Mouse (Mus musculus): ENCODE results near the gene Tsen15.
"Not testable (repeated sequence)": the region's sequence is repeated elsewhere in the genome, so short reads cannot be mapped to it uniquely, and the experiment has no call there.

Tsen15 gene

DNA sequence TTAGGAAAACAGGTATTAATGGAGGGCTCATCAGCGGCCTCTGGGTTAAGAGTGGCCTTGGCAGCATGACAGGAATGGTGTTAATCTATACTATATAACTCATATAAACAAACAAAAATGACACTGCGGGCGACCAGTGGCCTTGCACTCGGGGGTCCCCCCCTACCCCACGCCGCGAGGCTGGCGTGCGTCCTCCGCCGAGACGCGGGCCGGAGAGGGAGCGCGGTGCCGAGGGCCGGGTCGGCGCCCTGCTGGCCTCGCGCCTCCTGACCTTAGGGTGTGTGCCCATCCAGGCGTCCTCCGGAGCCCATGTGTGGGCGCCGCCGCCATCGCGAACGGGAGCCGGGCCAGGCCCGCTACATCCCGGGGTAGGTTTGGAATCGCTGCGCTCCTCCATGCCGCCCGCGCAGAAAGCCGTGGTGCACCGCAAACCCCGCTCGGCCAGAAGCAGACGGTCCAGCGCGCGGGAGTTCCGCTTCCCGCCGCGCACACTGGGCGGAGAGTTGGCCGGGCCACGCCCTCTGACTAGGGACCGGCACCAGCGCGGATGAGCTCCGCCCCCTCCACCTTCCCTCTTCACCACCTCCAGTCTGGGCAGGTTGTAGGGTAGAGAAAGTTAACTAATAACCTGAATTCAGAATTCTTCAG is at the start of gene Tsen15:
Gene Tsen15 (minus strand): TSS at position 501 of the 648 bp plus-strand sequence.
- peak; percentile 85 for DNase-seq

DNA sequence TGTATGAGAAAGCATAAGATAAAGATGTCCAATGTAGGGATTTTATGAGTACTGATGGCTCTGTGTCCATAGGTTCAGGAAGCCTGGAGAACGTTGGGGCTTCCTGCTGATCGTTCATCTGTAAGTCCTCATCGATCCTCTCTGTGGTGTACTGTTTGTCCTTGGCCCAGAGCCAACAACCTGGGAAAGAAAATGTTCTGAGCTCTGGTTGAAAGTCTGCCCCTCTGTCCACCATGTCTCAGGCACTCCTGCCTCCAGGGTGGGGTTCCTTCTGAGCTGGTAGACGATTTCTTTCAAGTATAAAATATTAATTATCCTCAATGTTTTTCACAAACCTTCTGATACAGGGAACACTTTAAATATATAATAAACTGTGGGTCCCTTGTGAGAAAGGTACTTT is 47.7 kb upstream of the Tsen15 start:
- DNase-seq, result no peak

DNA sequence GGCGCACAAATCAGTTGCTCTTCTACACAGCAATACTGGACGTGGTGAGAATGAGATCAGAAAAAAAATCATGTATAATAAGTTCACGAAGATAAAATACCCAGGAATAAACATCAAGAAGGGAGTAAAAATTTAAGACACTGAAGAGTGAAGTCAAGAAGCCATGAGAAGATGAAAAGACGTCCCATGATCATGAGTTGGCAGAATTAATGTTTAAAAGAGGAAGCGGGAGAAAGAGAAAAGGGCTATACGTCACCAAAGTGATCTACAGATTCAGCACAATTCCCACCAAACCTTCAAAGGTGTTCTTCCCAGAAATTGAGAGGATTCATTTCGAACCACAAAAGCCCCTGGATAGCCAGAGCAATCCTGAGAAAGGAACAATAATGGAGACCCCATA is 43.3 kb upstream of the Tsen15 start:
- DNase-seq, result no peak

DNA sequence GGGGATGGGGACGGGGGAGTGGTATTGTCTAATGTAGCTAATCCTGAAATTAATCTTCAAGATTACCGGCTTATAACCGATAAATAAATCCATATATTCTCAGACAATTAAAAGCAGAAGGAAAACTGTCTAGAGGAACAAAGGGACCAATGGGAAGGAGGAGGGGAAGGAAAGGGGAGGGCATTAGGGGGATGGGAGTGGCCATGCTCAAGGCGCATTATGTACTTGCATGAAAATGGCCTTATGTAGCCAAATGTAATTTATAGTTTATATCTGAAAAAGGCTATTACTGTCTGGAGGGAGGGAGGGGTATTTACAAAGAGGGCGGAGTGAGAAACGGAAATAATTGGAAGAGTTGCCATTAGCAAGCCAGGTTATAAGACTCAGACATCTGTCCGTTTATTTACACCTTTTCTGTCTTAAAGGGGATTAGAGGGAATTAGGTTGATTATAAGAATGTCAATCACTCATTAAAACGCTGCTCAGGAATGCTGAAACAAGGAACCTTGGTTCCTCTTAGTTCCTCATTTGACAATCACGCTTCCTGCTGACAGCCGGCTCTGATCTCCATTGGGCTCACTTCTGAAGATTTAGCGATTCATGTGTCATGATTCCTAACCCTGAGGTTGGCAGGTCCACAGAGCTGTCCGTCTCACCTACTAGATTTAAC is 41.6 kb upstream of the Tsen15 start:
- DNase-seq, result no peak

DNA sequence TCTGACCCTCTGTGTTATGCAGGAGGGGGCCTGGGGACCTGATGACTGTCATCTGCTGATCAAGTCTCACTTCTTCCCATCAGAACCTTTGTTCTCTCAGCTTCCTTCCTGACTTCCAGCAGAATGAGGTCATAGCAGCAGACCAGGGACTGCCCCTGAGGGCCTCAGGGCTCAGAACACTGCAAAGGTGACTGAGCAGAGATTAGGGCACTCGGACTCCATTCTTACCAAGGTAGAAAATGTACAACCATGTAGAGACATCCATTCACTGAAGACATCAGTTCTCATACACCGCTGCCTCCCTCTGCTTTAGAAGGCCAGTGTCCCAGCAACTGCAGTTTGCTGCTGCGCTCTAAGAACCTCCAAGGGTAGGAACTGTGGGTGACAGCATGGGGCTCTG is 36.6 kb upstream of the Tsen15 start:
- DNase-seq, result no peak

DNA sequence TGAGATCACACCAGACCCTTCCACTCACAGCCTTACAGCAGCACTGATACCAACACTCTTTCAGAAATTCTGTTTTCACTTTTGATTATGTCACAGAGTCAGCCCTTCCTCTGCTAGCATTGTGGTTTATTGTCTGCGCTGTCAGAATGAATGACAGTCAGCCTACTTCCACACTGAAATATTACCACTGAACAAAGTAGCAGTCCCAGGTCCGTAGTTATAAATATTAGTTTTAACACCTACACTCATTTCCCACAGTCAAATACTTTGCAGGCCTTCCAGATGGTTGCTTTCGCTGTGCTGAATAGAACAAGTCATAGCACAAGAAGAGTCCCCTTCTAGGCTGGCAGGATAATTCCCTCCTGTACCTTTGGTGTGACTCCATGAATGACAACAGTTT is 35.8 kb upstream of the Tsen15 start:
- DNase-seq, result no peak

DNA sequence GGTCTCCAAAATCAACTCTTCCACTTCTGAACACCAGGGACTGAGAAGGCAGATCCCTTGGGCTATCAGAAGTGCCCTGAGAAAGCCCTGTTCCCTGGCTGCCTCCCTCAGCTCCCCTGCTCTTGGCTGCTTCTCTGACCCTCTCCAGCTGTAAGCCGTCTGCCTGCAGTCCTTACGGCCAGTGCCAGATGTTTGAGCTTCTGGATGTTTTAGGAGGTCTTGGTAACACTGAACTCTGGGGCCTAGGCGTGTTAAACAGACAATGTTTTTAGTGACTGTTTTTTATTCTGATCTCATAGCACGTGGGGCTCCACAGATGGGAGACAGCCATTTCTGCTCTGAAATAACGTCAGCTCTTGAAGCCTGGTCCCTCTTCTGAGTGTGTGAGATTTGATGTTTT is 31.1 kb upstream of the Tsen15 start:
- DNase-seq, result no peak

DNA sequence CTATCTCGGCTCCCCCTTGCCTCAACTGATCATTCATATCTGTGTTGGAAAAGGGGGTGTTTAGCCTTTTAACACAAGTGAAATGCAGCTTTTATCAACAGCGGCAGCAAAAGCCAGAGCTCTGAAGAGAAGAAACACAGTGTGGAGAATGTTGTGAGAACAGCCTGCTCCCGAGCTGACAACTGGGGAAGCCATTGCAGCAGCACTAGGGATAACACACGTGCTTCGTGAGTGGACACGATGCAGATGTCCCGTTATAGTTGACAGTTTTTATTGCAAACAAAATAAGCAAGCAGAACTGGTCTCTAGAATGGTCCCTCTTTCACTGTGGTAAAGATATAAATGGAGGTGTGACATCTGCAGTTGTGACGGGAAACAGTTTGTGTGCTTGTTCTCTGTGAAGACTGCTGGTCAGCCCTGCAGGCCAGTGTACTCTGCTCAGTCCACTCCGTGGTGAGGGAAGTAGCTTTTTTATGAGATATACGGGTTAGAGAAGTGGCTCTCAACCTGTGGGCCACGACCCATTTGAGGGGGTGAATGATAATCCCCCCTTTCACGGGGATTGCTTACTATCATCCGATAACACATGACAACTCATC is 29.9 kb upstream of the Tsen15 start:
- DNase-seq, result no peak

DNA sequence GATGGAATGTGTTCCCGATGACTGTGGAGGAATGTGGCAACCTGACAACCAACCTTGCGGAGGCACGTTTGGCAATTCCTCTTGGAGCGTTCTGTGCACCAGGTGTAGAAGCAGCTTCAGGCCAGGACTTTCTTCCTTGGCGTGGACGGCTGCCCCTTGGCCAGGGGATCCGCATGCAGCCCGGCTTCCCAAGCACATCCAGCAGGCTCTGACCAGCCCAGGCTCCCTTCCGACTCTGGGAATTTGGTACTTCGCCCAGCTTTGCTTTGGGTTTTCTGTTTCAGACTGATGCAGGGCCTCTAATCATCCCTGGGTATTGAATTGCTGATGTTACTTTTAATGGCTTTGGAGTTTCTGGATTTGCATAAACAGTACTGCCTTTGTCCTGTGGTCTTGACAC is 28.0 kb upstream of the Tsen15 start:
- no peak for DNase-seq

DNA sequence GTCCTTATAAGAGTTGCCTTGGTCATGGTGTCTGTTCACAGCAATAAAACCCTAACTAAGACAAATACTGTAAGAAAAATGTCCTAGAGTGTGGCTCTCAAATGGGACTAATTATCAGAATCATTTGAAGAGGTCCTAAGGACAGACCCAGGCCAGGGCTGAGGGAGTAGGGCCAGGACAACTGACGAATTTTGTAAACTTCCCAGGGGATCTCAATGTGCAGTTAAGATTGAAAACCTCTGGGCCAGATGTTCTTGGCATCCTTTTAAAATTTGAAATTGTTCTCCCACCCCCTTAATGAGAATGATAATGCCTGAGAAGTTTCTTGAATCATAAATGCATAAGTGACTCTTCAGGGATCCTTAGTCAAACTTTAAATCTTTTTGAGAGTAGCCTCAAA is 27.5 kb upstream of the Tsen15 start:
- no peak for DNase-seq

DNA sequence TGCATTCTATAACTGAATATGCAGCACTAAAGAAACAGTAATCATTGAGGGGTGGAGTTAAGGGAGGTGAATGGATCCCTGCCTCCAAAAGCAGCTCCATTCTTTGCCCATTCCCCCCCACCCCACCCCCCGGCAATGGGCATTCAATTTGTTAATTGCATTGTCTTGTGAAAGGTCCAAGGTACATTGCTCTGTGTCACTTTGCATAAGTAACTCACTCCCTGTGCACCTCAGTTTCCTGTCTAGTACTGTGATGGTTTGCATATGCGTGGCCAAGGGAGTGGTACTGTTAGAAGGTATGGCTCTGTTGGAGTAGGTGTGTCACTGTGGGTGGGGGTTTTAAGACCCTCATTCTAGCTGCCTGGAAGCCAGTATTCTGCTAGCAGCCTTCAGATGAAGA is 26.6 kb upstream of the Tsen15 start:
- no peak for DNase-seq

DNA sequence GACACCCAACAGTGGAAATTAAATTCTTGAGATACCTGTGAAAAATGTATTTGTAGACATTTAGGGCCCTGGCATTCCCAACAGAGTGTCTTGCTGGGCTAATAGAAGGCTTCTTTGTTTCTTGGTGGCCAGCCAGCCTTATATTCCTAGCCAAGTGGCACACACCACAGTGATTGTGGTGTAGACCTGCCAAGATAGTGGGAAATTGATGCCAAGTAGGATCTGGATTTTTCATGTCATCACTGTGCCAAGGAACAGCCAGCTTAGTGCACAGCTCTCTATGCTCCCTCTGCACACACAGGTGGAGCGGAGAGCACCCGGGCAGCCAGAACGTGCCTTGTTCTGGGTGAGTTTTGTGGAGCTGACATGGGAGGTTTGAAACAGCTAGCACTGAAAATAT is 24.2 kb upstream of the Tsen15 start:
- DNase-seq, result peak; percentile 71

DNA sequence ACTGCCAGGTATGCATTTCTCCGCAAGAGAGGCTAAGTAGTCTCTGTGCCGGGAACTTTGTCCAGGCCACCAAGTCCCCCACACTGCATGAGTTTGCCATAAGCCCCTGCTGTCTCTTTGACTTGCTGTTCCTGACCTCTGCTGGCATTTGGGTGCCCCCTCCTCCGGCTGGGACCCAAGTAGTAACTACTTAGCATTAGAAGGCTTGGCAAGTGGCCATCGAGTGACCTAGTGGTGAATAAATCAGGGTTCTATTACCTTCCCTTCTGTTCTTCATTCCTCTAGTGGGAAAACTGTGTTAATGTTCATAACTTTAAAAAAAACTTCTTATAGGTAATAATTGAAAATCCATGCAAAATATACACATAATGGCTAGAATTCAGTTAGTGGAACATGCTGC is 22.9 kb upstream of the Tsen15 start:
- no peak for DNase-seq

DNA sequence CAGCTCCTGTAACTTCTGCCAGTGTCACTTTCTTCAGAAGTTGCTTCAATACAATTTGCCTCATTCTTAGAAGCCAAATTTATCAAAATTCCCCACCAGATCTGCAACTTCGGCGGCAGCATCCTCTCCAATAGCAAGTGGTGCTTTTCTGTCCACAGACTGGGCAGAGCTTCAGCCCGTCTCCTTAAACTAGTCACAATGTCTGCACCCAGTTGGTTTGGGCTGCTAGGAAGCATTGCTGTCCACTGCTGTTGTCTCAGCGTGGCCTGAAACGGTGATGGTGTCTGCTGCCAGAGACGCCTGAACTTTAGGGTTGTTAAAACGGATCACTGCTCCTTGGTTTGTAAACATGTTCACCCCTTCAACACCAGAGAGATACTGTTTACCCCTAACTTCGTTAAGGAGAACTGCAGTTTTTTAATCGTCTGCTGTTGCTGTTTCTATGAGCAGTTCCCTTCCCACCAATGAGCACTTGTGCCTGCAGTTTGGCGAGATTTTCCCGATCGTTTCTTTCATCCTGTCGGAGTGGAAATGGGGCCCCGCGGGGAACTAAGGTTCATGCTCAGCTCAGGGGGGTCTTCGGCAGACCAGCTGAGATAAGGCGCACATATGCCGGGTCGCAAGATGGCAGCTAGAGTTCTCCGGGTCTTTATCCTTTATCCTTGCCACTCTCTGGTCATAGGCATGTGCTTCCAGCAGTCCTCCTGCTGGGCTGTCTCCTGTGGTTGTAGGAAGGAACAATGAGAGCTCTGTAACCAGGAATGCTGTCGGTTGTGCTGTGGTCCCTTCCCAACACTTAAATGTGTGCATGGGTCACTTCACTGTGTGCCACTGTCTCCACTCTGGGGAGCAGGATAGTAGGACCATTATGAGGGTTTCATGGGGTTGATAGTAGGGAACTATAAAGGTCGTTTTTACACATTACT is 20.8 kb upstream of the Tsen15 start:
- DNase-seq, result no peak

DNA sequence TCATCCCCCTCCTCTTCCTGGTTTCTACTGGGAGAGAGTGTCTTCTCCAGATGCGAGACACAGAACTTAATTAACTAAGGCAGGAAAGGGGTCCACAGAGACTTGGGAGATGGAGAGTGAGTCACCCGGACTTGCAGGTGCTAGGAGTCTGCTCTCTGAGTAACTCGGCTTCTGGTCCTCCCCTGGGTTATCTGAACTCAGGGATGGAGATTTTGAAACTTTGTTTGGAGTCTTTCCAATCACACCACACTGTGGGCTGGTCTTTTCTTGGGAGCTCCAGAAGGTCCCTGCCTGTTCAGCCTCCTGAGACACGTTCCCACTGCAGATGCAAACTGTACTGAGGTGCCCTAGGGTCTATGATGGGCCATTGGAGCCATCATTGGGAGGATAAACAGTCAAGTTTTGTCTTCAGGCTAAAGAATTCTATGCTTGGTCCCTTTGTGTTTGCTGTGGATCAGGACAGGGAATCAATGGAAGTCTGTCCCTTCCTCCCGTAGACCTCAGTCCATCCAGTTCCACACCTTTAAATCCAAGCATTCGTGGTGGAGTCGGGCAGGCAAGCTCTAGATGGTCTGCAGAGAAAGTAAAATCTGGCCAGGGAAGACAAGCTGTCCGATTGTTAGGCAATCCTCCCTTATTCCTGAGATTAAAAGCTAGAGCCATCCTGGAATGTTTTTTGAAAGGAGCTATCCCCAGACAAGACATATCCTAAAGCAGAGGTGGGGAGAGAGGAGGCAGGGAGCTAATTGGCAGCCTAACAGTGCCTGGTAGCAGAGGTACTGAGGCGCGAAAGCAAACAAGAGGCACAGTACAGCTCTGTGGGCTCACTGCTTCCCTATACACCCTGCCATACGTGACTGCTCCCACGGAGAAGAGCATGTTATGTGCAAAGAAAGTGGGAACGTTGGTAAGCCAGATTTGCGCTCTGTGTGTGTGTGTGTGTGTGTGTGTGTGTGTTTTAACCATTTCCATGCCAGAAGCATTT is 14.4 kb upstream of the Tsen15 start:
- DNase-seq, result no peak

DNA sequence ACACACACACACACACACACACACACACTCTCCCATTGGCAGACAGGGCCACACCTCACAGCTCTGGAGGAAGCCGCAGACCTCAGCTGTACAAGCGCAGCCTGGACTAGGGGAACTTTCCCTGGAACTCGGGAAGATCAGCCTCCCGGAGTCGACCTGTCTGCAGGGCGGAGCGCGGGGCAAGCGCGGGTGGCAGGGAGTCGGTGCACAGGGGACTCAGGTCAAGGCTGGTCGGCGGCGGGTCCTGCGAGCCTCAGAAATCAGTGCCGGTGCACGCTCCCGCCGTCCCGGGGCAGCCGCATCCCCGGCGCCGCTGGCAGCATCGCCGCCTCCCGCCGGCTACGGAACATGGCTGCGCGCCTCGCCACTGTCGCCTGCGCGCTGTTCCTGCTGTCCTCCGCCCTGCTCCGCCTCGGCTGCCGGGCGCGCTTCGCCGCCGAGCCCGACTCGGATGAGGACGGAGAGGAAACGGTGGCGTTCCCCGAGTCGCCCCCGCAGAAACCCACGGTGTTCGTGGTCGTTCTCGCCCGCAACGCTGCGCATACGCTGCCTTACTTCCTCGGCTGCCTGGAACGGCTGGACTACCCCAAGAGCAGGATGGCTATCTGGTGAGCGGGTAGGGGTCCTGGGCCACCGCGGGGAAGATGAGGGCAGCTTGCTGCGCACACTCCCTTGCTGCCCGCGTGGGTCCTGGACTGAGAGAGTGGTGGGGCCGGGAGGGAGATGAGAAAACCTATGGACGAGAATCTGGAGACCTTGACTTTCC is 13.5 kb upstream of the Tsen15 start, which contains the start of gene Colgalt2:
Gene Colgalt2 (plus strand): TSS at position 41 of the 766 bp plus-strand sequence.
- DNase-seq, result peak; percentile 36

DNA sequence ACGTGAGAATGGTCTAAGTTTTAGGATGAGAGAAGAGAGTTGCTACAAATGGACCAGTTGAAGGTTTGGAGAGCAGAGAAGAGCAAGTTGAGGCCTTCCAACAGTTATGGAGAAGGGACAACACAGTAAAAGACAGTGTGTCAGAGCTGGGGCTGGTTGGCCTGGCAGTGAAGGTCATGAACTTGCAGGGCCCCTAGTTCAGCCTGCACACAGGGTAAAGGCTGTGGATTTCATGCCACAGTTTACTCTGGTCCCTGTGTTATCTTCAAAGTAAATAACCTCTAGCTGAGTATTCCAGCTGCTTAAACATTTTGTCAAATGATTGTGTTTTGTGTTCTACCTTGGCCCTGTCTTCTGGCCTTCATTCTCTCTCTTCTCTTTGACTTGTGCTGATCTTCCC is 12.2 kb upstream of the Tsen15 start:
- DNase-seq, result no peak

DNA sequence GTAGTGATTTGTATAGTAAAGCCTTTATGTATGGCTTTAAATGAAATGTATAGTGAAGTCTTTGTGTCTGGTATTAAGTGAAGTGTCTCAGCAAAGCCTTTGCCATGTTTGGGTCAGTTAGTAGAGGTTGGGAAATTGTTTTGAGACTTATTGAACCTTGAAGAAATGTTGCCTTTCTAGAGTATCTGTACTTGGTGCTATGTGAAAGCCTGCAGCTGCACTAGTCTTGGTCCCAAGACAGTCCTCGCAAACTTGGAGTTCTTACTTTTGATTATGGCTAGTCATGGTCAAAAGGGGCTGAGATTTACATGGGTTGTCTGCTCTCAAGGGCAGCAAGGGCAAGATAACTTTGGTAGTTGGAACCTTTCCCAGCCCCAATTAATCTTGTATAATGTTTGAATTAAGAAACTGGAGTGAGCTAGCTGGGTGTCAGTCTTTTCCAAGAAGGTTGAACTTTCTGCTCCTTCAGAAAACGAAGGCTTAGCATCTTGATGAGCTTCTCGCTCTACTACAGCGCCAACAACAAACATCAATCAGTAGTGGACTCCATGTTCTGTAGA is 8.5 kb upstream of the Tsen15 start:
- no peak for DNase-seq

DNA sequence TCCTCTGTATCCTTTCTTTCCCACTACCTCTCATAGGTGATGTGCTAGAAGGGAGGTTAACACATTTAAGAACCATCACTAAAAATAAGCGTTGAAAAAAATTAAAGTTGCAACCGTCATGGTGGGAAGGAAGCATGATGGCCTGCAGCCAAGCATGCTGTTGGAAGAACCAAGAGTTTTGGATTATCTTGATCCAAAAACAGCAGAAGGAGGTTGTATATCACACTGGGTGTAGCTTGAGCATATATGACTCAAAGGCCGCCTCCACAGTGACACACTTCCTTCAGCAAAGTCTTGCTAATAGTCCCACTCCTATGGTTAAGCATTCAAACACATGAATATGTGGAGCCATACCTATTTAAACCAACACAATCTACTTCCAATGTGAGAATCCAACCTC is 7.6 kb upstream of the Tsen15 start:
- no peak for DNase-seq

DNA sequence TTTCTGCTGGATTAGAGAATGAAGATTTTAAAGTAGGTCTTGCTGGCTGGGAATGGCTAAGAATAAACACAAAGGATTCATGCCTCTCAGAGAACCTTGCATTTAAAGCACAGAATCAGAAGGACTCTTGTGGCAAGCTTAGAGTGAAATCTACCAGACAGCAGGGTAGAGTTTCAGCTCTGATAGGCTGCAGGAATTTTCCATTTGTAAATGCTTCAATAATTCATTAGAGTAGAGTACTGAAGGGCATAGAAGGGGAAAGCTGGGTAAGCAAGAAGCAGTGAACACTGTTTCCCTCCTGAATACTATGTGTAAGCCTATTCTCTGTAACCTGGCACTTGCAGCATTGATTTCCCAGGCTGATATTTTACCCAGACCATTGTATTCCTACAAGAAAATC is 2.8 kb upstream of the Tsen15 start:
- DNase-seq, result no peak

DNA sequence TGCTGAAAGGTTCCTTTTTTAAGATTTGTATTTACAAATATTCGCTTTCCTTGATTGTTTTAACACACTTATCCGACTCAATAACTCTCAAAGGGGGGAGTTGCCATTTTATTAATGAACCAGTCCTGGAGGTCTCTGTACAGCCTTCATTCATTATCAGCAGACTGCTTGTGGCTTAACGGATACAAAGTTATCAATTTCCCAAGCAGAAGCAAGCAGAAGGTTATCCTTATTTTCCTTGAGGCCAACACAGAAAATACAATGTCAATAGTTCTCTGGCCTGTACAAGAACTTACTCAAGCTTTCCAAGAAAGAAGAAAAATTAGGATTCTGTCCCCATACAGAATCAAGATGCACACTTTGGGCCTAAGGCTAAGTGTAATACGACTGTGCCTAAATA is 795 bp downstream of the Tsen15 start:
- not testable (repeated sequence) for DNase-seq
